Mouse (Mus musculus) macrophage (primary cell): ENCODE results near the gene Cpxm2. TPM values are rescaled to one million over a fixed set of nuclear protein-coding genes. Genes with fewer than 3 reads are reported as not detected.

Source experiments
- H3K27ac ChIP-seq: fragments of 350-480 bp; formaldehyde crosslinking; 2 replicates; pipeline ENCODE4 v1.9.0; 2021
- H3K36me3 ChIP-seq: fragments of 350-480 bp; formaldehyde crosslinking; 2 replicates; pipeline ENCODE4 v1.9.0; 2021; ENCODE audit errors: inconsistent target
- H3K4me3 ChIP-seq: fragments of 350-480 bp; formaldehyde crosslinking; 2 replicates; pipeline ENCODE4 v1.9.0; 2021; ENCODE audit errors: inconsistent target
- H3K79me2 ChIP-seq: fragments of 350-480 bp; formaldehyde crosslinking; 2 replicates; pipeline ENCODE4 v1.9.0; 2021; ENCODE audit errors: inconsistent target
- WGBS: methylation state at CpG from one replicate; pipeline ENCODE4 v1.1.7; 2026; ENCODE audit warnings: inconsistent platforms; ENCODE audit not compliant: missing documents; 5-methylcytosine and 5-hydroxymethylcytosine counted together
- polyA plus RNA-seq: library from polyadenylated mRNA; stranded (reverse); fragments of 250-400 nt; gene quantifications from 3 replicates; pipeline ENCODE4 v1.2.4, GENCODE M21; 2018; ENCODE audit warnings: inconsistent platforms

The Cpxm2 gene
- polyA plus RNA-seq, 1 experiment from 2014 or later, result not detected

- Histone ChIP-seq H3K4me3 (no peak overlapping the region), H3K27ac (no peak overlapping the region), H3K79me2 (no peaks in the 10 kb centered on the region), H3K36me3 (no peaks in the 10 kb centered on the region)
- 66% methylated on average over 4 of the region's 4 CpGs for WGBS
Observed at GRCm38 (mm10) chr7:132098441-132098840, 56.1 kb downstream of the Cpxm2 start.

GRCm38 (mm10) chr7:132094666-132095065, 59.9 kb downstream of the Cpxm2 start:
- WGBS, result 42% methylated on average over 7 of the region's 7 CpGs
- Histone ChIP-seq H3K4me3 (no peak overlapping the region), H3K79me2 (no peaks in the 10 kb centered on the region), H3K27ac (no peak overlapping the region), H3K36me3 (no peaks in the 10 kb centered on the region)

DNA sequence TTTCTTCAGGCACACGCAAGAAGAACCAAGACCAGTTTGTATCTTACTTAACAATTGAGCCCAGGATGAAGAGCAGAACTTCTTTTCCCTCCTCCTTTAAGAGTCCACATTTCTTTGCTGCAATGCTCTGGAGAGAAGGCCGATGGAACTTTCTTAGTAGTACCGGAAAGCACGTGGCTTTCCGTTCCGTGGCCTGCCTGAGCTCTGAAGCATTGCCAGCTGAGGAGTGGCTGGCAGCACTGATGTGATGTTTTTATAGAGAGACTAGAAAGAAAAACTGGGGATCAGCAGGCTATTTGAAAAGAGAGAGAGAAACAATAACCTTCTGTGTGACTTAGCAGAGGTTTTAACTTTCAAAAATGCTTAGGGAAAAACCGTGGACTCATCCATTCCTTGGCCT, 63.0 kb downstream of the Cpxm2 start:
- no peaks in the 10 kb centered on the region for H3K36me3 ChIP-seq
- H3K4me3 ChIP-seq, result no peak overlapping the region
- no peak overlapping the region for H3K27ac ChIP-seq
- no peaks in the 10 kb centered on the region for H3K79me2 ChIP-seq
- WGBS, result 96% methylated on average over 7 of the region's 7 CpGs

- 78% methylated on average over 6 of the region's 6 CpGs for WGBS
- Histone ChIP-seq H3K79me2 (no peaks in the 10 kb centered on the region), H3K4me3 (no peak overlapping the region), H3K36me3 (no peaks in the 10 kb centered on the region), H3K27ac (no peak overlapping the region)
Observed at GRCm38 (mm10) chr7:132088606-132089005, 65.9 kb downstream of the Cpxm2 start.

DNA sequence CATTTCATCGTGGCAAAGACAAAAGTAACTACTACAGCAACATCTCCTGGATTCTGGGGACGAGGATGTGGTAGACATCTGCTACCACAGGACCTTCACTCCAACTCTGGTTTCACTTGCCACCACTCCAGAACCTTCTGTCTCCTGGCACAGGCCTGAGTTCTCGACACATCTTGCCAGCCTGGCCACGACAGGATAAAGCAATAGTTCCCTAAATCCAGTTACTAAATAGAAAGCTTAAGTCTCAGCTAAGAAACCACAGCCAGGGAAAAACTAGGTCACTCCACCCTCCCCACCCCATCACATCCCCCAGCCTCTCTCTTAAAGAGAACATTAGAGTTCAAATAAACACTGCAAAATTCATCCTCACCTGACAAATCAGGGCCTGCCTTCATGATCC, 66.4 kb downstream of the Cpxm2 start:
- Histone ChIP-seq H3K27ac (no peak overlapping the region), H3K79me2 (no peaks in the 10 kb centered on the region), H3K4me3 (no peak overlapping the region), H3K36me3 (no peaks in the 10 kb centered on the region)
- WGBS, result 53% methylated on average over 4 of the region's 4 CpGs

- 67% methylated on average over 1 of the region's 1 CpGs for WGBS
- no peaks in the 10 kb centered on the region for H3K36me3 ChIP-seq
- no peak overlapping the region for H3K4me3 ChIP-seq
- H3K79me2 ChIP-seq, result no peaks in the 10 kb centered on the region
- H3K27ac ChIP-seq, result no peak overlapping the region
Observed at GRCm38 (mm10) chr7:132075825-132076224, 78.7 kb downstream of the Cpxm2 start.

DNA sequence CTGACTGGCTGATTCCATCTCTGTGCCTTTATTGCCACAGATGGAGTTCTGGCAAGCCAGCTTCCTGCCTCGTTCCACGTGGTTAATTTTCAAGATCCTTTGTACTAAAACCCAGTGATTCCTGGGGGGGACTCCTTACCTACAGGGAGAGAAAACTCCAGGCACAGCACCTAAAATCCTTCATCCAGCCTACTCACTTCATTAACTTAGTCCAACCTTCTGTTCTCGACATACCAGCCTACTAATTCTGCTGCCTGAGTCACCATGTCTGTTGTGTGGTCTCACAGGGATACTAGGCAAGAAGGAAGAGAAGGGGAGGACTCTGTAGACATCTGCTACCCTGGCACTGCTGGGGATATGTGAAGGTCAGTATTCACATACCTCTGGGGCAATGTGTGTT, 80.0 kb downstream of the Cpxm2 start:
- Histone ChIP-seq H3K79me2 (no peaks in the 10 kb centered on the region), H3K36me3 (no peaks in the 10 kb centered on the region), H3K4me3 (no peak overlapping the region), H3K27ac (no peak overlapping the region)
- WGBS, result 65% methylated on average over 3 of the region's 3 CpGs

DNA sequence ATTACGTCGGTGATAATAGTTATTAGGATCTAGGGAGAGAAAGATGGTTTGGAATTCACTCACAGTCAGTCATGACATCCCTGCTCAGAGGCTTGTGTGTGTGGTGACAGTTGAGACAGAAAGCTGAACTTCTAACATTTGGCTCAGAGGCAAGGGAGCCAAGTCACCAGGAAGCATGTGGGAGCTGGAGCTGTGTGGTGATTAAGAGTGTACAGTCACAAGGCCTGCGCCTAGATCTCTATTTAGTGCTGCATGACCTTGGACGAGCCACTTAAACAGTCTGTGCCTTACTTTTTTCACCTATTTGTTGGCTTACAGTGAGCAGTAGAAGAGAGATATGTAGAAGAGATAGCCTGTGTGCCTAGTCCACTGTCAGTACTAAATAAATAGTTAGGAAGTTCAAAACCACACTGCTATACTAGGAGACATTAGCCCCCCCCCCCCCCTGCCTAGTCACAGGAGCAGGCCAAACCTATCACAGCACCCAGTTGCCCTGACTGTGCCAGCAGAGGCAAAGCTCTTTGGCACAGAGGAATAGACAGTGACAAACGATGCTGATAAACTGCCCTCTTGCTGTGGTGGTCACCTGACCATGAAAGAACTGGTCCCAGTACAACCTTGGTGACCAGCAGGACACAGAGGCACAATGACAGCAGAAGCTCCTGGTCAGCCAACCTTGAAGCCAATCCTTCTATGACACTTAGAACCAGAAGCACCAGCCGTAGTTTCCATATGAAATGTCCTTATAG, 83.5 kb downstream of the Cpxm2 start:
- Histone ChIP-seq H3K36me3 (no peaks in the 10 kb centered on the region), H3K4me3 (no peak overlapping the region), H3K79me2 (no peaks in the 10 kb centered on the region), H3K27ac (no peak overlapping the region)
- 88% methylated on average over 6 of the region's 6 CpGs for WGBS

GRCm38 (mm10) chr7:132067951-132068350, 86.6 kb downstream of the Cpxm2 start:
- H3K36me3 ChIP-seq, result no peaks in the 10 kb centered on the region
- H3K4me3 ChIP-seq, result no peak overlapping the region
- 80% methylated on average over 5 of the region's 5 CpGs for WGBS
- no peaks in the 10 kb centered on the region for H3K79me2 ChIP-seq
- no peak overlapping the region for H3K27ac ChIP-seq

DNA sequence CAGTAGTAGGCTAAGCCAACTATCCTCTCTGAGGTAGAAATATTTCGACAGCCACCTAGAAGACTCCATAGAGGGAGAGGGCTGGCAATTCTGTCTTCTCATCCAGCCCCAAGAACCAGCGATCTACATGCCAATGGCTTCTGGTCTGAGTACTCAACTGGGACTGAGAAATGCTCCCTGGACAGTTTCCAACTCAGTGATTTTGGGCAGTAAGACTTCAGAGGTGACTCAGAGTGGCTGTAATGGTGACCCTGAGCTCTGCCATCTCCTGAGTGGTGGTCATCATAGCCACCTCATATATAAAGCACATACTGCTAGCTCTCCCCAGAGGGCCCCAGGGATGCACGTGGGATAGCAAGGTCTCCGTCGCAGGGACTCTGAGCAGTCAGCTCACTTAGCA, 87.0 kb downstream of the Cpxm2 start:
- 84% methylated on average over 5 of the region's 5 CpGs for WGBS
- no peak overlapping the region for H3K27ac ChIP-seq
- no peaks in the 10 kb centered on the region for H3K36me3 ChIP-seq

GRCm38 (mm10) chr7:132060116-132060515, 94.4 kb downstream of the Cpxm2 start:
- Histone ChIP-seq H3K4me3 (no peak overlapping the region), H3K36me3 (no peaks in the 10 kb centered on the region), H3K27ac (no peak overlapping the region), H3K79me2 (no peaks in the 10 kb centered on the region)
- 74% methylated on average over 7 of the region's 7 CpGs for WGBS

More for the DNA sequence above, 87.0 kb downstream of the Cpxm2 start:
- Histone ChIP-seq H3K4me3 (no peak overlapping the region), H3K79me2 (no peaks in the 10 kb centered on the region)

DNA sequence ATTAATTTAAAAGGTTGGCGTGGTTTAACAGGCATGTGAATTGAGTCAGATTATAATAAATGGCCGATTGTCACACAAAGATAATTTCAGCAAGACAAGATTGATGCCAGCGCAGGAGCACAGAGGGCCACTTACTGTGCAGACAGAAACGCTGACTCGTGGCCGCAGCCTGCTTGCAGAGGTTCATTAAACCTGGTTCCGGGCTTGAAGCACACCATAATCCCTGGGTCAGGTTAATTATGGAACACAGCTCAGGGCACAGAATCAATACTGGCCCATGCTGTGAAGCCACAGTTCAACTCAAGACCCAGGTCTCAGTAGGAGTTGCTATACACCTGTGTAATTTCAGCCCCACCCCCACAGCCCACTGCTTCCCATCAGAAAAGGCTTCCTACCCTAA, 98.0 kb downstream of the Cpxm2 start:
- Histone ChIP-seq H3K27ac (no peak overlapping the region), H3K36me3 (no peaks in the 10 kb centered on the region), H3K79me2 (no peaks in the 10 kb centered on the region), H3K4me3 (no peak overlapping the region)
- WGBS, result 89% methylated on average over 7 of the region's 7 CpGs

- no peak overlapping the region for H3K4me3 ChIP-seq
- WGBS, result 67% methylated on average over 3 of the region's 4 CpGs
Observed at GRCm38 (mm10) chr7:132046662-132047061, 107.9 kb downstream of the Cpxm2 start.

GRCm38 (mm10) chr7:132031940-132032531, 122.5 kb downstream of the Cpxm2 start:
- no peaks in the 10 kb centered on the region for H3K79me2 ChIP-seq
- no peaks in the 10 kb centered on the region for H3K36me3 ChIP-seq
- no peak overlapping the region for H3K27ac ChIP-seq
- WGBS, result 73% methylated on average over 6 of the region's 6 CpGs
- H3K4me3 ChIP-seq, result no peak overlapping the region

More at GRCm38 (mm10) chr7:132046662-132047061, 107.9 kb downstream of the Cpxm2 start:
- no peaks in the 10 kb centered on the region for H3K79me2 ChIP-seq
- H3K27ac ChIP-seq, result no peak overlapping the region
- no peaks in the 10 kb centered on the region for H3K36me3 ChIP-seq

GRCm38 (mm10) chr7:132026671-132027070, 127.9 kb downstream of the Cpxm2 start:
- 79% methylated on average over 6 of the region's 6 CpGs for whole genome bisulfite sequencing
- Histone ChIP-seq H3K79me2 (no peaks in the 10 kb centered on the region), H3K4me3 (no peak overlapping the region), H3K36me3 (no peaks in the 10 kb centered on the region), H3K27ac (no peak overlapping the region)
